Mouse (Mus musculus) megakaryocyte, embryonic 14.5 days (primary cell): ENCODE data around the gene F10. TPM values are rescaled to one million over a fixed set of nuclear protein-coding genes. Genes with fewer than 3 reads are reported as not detected.
A peak's percentile ranks its signal among the peaks of the same experiment; 100 is the strongest.

Source experiments
- H3K27me3 ChIP-seq: replicated peaks from 2 replicates; pipeline ENCODE3; 2012; ENCODE audit warnings: inconsistent platforms
- H3K36me3 ChIP-seq: replicated peaks from 2 replicates; pipeline ENCODE3; 2012; ENCODE audit warnings: low read length, inconsistent platforms, mixed read lengths
- H3K4me1 ChIP-seq: 2 replicates; pipeline ENCODE4 v1.6.1; 2012; ENCODE audit warnings: inconsistent platforms
- H3K4me3 ChIP-seq: replicated peaks from 2 replicates; pipeline ENCODE3; 2012; ENCODE audit warnings: moderate library complexity, mild to moderate bottlenecking, inconsistent platforms
- H3K9me3 ChIP-seq: 2 replicates; pipeline ENCODE4 v1.6.1; 2012; ENCODE audit warnings: inconsistent platforms
- FLI1 ChIP-seq: IDR thresholded peaks from 2 replicates; pipeline ENCODE4 v1.6.1; 2012; ENCODE audit warnings: low read length, inconsistent platforms, mixed read lengths
- GATA1 ChIP-seq: IDR thresholded peaks from 3 replicates; pipeline ENCODE4 v1.6.1; 2012; ENCODE audit warnings: mixed read lengths, low read length, inconsistent platforms, borderline replicate concordance
- polyA plus RNA-seq: library from polyadenylated mRNA; stranded (reverse); fragments of >175 nt; gene quantifications from 2 replicates; pipeline ENCODE4 v1.2.3, GENCODE M21; 2012; ENCODE audit warnings: low replicate concordance; ENCODE audit not compliant: insufficient read depth

The F10 gene
- polyA plus RNA-seq, 1 experiment, result 24.9 TPM

DNA sequence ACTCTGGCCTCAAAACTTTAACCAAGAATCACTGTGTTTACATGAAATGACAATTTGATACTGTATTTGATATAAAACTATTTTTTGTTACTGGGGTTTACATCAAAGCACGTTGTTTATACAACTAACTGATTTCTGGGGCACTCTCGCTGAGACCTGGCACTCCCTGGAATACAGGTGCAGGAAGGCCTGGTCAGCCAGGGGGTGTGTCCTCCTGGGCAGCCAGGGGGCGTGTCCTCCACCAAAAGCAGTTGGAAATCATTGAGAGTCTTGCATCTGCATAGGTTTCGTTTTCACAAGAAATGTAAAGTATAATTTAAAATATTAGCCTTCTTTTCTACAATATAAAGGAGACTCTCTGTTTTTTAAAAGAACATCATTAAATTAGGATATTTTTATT lies 17.5 kb upstream of the F10 start:
- TF ChIP-seq FLI1 (no peak), GATA1 (no peak)
- Histone ChIP-seq H3K9me3 (no peaks in the 10 kb centered on the region), H3K27me3 (peaks cover 34% of the 10 kb centered on the region), H3K36me3 (peaks cover 66% of the 10 kb centered on the region), H3K4me1 (peaks cover 22% of the 10 kb centered on the region), H3K4me3 (no peak overlapping the region)

GRCm38 (mm10) chr8:13021830-13022229 lies 15.3 kb upstream of the F10 start:
- H3K4me1 ChIP-seq, result peaks cover 32% of the 10 kb centered on the region
- peaks cover 43% of the 10 kb centered on the region for H3K36me3 ChIP-seq
- H3K4me3 ChIP-seq, result no peak overlapping the region
- TF ChIP-seq GATA1 (no peak), FLI1 (no peak)
- H3K27me3 ChIP-seq, result peaks cover 41% of the 10 kb centered on the region
- H3K9me3 ChIP-seq, result no peaks in the 10 kb centered on the region

- no peak for TF ChIP-seq GATA1
- TF ChIP-seq FLI1, result no peak
- peaks cover 45% of the 10 kb centered on the region for H3K27me3 ChIP-seq
- peaks cover 6% of the 10 kb centered on the region for H3K36me3 ChIP-seq
- H3K4me1 ChIP-seq, result peaks cover 41% of the 10 kb centered on the region
- H3K4me3 ChIP-seq, result no peak within 1 kb of the TSS
- no peaks in the 10 kb centered on the region for H3K9me3 ChIP-seq
These were observed 11.5 kb upstream of the F10 start, which contains the start of gene F7 for GRCm38 (mm10) chr8:13025487-13026224. Gene F7 (plus strand): TSS chr8:13026034.

DNA sequence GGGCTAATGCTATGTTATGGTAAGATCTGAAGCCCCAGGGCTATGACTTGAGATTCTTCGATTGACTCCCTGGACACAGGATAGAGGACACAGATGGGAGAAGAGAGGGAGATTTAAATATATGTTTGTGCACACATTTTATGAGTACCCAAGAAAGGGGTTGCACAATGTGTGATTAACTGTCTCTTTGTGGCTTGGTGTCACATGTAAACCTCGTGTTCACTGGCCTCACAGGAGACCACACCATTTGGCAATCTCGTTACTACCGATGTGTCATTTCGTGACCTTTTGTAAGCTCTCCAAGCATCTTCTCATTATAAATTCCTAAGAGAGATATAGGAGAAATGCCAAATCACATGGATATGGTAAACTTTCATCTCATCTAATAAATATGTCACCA lies 9.5 kb upstream of the F10 start:
- H3K27me3 ChIP-seq, result peaks cover 50% of the 10 kb centered on the region
- no peaks in the 10 kb centered on the region for H3K36me3 ChIP-seq
- H3K9me3 ChIP-seq, result no peaks in the 10 kb centered on the region
- TF ChIP-seq FLI1 (no peak), GATA1 (no peak)
- H3K4me1 ChIP-seq, result peaks cover 46% of the 10 kb centered on the region
- no peak overlapping the region for H3K4me3 ChIP-seq

GRCm38 (mm10) chr8:13028482-13028881 lies 8.6 kb upstream of the F10 start:
- Histone ChIP-seq H3K9me3 (no peaks in the 10 kb centered on the region), H3K27me3 (peaks cover 51% of the 10 kb centered on the region)
- no peak for TF ChIP-seq GATA1
- no peak for TF ChIP-seq FLI1

DNA sequence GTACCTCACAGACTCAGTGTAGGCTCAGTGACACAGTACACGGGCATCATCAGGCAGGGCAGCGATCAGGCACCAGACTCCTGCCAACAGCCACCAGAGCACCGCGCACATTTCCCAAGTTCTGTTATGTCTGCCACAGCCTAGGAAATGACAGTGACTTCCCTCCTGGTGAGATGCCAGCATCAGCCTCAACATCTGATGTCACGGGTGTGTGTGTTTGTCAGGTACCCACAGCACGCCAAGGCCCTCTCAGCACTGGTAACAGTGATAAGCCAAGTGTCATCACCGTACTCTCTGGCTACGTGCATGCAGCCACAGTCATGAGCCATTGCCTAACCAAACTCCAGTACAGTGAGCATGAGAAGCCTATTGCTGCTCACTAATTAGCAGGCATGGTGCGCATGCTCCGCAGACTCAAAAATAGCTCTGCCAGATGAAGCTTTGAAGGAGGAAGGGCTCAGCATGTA lies 729 bp upstream of the F10 start:
- Histone ChIP-seq H3K4me1 (peaks cover 92% of the 10 kb centered on the region), H3K9me3 (no peaks in the 10 kb centered on the region), H3K36me3 (peaks cover 41% of the 10 kb centered on the region), H3K4me3 (peak overlapping the region; percentile 90), H3K27me3 (peaks cover 21% of the 10 kb centered on the region)
- no peak for TF ChIP-seq GATA1
- no peak for TF ChIP-seq FLI1

More at GRCm38 (mm10) chr8:13028482-13028881, 8.6 kb upstream of the F10 start:
- H3K4me3 ChIP-seq, result no peak overlapping the region
- no peaks in the 10 kb centered on the region for H3K36me3 ChIP-seq
- H3K4me1 ChIP-seq, result peaks cover 55% of the 10 kb centered on the region

- Histone ChIP-seq H3K4me3 (peak overlapping the region; percentile 90), H3K4me1 (peaks cover 92% of the 10 kb centered on the region), H3K9me3 (no peaks in the 10 kb centered on the region), H3K36me3 (peaks cover 51% of the 10 kb centered on the region), H3K27me3 (peaks cover 15% of the 10 kb centered on the region)
- peak; percentile 83; the same call in 2 of the 3 replicates for TF ChIP-seq GATA1
- TF ChIP-seq FLI1, result 0 out of 2 replicates have a peak, but pooled peaks have one; percentile 32
These were observed 461 bp downstream of the F10 start for GRCm38 (mm10) chr8:13037569-13037968.

DNA sequence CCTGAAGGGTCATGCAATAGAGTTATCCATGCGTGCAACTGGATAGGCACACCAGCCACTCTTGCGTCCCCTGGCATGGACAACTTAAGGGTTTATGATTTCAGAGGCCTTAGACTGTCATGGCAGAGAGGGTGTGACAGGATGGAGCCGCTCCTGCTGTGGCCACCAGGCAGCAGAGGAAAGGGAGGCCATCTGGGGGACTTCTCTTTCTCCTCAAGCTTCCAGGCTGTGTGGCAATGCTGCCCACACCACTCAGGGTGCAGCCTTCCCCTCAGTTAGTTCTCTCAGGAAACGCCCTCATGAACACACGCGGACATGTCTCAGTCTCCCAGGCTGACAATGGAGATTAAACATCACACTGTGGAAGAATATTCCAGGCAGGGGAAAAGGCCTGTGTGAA lies 1.9 kb downstream of the F10 start:
- Histone ChIP-seq H3K4me3 (peak overlapping the region; percentile 90), H3K36me3 (peaks cover 61% of the 10 kb centered on the region), H3K4me1 (peaks cover 81% of the 10 kb centered on the region), H3K27me3 (peaks cover 6% of the 10 kb centered on the region), H3K9me3 (no peaks in the 10 kb centered on the region)
- TF ChIP-seq GATA1, result no peak
- no peak for TF ChIP-seq FLI1

GRCm38 (mm10) chr8:13041459-13041858 lies 4.4 kb downstream of the F10 start:
- Histone ChIP-seq H3K27me3 (peaks cover 2% of the 10 kb centered on the region), H3K4me3 (no peak overlapping the region), H3K4me1 (peaks cover 57% of the 10 kb centered on the region), H3K36me3 (peaks cover 77% of the 10 kb centered on the region), H3K9me3 (no peaks in the 10 kb centered on the region)
- TF ChIP-seq GATA1, result no peak
- no peak for TF ChIP-seq FLI1

DNA sequence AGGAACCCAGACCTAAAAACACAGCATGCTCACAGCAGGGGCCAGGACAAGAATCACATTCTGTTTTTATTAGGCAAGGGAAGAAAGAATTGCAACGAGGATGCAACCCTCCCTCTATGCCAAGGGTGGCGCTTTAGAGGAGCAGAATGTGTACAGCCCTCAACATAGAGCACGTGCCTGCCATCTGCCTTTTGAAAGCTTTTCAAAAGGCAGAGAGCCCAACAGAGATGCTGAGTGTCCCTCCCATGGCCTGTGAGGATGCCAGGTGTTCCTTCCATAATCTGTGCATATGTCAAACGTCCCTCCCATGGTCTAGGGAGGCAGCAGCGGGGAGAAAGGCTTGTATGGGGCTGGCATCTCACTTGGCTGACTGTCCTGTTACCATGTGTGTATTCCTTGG lies 10.5 kb downstream of the F10 start:
- H3K4me1 ChIP-seq, result peaks cover 21% of the 10 kb centered on the region
- H3K36me3 ChIP-seq, result peaks cover 98% of the 10 kb centered on the region
- peaks cover 4% of the 10 kb centered on the region for H3K27me3 ChIP-seq
- H3K4me3 ChIP-seq, result no peak overlapping the region
- TF ChIP-seq FLI1 (no peak), GATA1 (no peak)
- H3K9me3 ChIP-seq, result peaks cover 4% of the 10 kb centered on the region
